Mouse (Mus musculus): Measurements from ENCODE around the gene Dclre1b. TPM values are rescaled to one million over a fixed set of nuclear protein-coding genes. Genes with fewer than 3 reads are reported as not detected.

Gene Dclre1b
- polyA plus RNA-seq, 1 experiment from 2014 or later, result 29.8 TPM

DNA sequence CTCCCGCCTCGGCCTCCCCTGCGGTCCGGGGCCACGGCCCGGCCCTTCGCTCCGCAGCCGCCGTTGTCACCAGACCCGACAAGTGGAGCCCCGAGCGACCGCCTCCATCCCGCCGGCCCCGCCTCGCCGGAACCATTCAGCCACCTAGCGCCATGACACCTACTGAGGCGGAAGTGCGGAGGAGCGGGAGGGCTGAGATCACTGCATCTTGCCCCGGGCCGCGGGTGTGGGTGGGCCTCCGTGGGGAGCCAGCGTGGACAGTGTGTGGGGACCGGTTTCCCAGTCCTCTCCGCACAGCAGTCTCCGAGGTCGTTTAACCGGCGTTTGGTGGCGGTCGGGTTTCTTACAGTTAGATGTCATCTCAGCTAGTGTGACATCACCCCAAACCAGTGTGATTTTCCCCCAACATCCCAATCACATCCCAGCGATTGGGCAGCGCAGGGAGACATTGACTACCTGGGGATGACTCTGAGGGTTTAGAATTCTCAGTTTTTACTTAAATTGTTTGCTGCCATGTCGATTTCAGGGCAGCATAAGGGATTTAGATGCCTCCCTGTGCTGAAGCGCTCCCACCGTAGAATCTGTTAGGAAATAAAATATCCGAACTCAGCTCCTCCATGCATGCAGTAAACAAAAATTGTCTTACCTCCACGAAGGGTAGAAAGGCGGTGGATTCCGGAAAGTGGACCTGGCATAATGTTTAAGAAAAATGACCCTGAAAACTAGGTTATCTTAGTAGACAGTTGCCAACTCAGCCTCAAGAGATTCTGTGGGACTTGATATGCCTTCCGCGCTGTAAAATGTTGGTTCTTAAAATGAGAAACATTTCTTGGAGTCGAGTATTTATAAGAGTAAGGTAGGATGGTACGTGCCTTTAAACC, 17.8 kb downstream of the Dclre1b start, which contains the start of gene Hipk1:
Gene Hipk1, minus strand, starts transcription at position 334 of the 881 bp plus-strand sequence.
- ATAC-seq (ENCODE audit: low FRiP score, low TSS enrichment), result peak; percentile 97
- 11% methylated on average over 40 of the region's 49 CpGs for WGBS
- peak within 1 kb of the TSS; percentile 59 for H3K4me3 ChIP-seq (ENCODE audit: low read length)

DNA sequence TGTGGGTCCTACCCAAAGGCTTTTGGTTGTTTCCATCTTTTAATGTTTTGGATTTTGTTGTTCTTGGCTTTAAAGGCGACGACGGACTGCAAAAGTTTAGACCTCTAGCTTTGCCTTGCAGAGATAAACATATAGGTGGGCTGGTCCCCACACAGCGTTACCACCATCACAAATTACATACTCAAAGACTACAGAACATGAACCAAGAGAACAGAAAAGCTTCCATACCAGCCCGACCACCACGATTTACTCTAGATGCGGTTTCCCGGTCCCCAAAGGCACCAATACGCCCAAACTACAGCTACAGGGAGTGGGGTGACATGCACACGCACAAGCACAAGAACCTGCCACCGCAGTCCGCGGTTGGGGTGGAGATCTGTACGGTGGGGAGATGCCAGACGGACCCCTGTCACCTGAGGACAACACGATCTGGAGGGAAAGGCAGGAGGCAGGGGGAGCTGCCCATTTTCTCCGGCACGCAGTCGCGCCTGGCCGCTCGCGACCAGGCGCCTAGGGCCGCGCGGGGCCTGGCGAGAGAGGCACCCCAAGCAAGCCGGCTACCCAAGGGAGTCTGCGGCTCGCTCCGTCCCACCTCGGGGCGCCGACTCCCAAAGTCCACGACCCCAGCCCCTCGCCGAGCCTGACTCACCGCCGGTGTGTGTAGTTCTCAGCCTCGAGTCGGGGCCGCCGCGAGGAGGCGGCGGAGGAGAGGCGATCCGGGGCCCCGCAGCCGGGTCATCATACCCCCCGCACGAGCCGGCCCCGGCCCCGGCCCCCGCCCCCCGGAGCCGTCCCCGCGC, 18.7 kb downstream of the Dclre1b start:
- peak overlapping the region; percentile 61 for H3K27ac ChIP-seq (ENCODE audit: low read length)
- ATAC-seq (ENCODE audit: low FRiP score, low TSS enrichment), result peak; percentile 87
- peaks cover 22% of the 10 kb centered on the region for H3K4me1 ChIP-seq (ENCODE audit: insufficient read depth, low read length)
- no peaks in the 10 kb centered on the region for H3K36me3 ChIP-seq (ENCODE audit: insufficient read depth, low read length)
- under 1% methylated on average over 48 of the region's 61 CpGs for WGBS
- H3K9ac ChIP-seq (replicated peaks; ENCODE audit: low read length), result peak overlapping the region; percentile 92
- H3K27me3 ChIP-seq (ENCODE audit: insufficient read depth, low read length), result no peaks in the 10 kb centered on the region
- H3K9me3 ChIP-seq (ENCODE audit: low read length), result no peaks in the 10 kb centered on the region
- H3K4me3 ChIP-seq (ENCODE audit: low read length), result peak overlapping the region; percentile 59
- peak overlapping the region; percentile 75 for H3K4me2 ChIP-seq (replicated peaks; ENCODE audit: low read depth, low read length)

More for the DNA sequence above, 17.8 kb downstream of the Dclre1b start, which contains the start of gene Hipk1:
- H3K9ac ChIP-seq (replicated peaks; ENCODE audit: low read length), result peak within 1 kb of the TSS; percentile 92
- H3K9me3 ChIP-seq (ENCODE audit: low read length), result no peaks in the 10 kb centered on the region
- peak within 1 kb of the TSS; percentile 61 for H3K27ac ChIP-seq (ENCODE audit: low read length)
- H3K36me3 ChIP-seq (ENCODE audit: insufficient read depth, low read length), result no peaks in the 10 kb centered on the region
- H3K4me2 ChIP-seq (replicated peaks; ENCODE audit: low read depth, low read length), result peak within 1 kb of the TSS; percentile 75
- peaks cover 22% of the 10 kb centered on the region for H3K4me1 ChIP-seq (ENCODE audit: insufficient read depth, low read length)
- no peaks in the 10 kb centered on the region for H3K27me3 ChIP-seq (ENCODE audit: insufficient read depth, low read length)

DNA sequence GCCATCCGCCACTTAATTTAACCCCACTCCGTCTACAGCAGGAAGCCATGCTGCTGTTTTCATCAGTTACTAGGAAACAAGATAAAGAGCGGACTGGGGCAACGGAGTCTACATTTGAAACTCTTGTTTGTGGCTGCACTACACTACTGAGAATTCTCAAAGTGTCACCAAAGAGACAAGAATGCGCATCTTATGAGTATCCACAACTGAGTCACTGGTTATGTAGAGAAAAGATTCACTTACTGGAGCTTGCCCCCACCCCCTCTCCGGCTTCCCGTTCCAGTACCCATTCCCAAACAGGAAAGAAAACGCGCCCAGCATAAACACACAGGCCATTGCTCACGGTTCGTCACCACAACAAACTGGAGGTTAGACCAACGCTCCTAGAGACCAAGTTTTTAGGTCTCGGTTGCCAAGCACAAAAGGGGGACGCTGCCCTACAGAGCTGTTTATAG, 19.3 kb downstream of the Dclre1b start:
- H3K27me3 ChIP-seq (ENCODE audit: insufficient read depth, low read length), result no peaks in the 10 kb centered on the region
- H3K4me3 ChIP-seq (ENCODE audit: low read length), result peak overlapping the region; percentile 59
- ATAC-seq (ENCODE audit: low FRiP score, low TSS enrichment), result no peak
- peak overlapping the region; percentile 92 for H3K9ac ChIP-seq (replicated peaks; ENCODE audit: low read length)
- H3K36me3 ChIP-seq (ENCODE audit: insufficient read depth, low read length), result no peaks in the 10 kb centered on the region
- 2% methylated on average over 14 of the region's 14 CpGs for WGBS
- peaks cover 25% of the 10 kb centered on the region for H3K4me1 ChIP-seq (ENCODE audit: insufficient read depth, low read length)
- H3K4me2 ChIP-seq (replicated peaks; ENCODE audit: low read depth, low read length), result peak overlapping the region; percentile 75
- H3K9me3 ChIP-seq (ENCODE audit: low read length), result no peaks in the 10 kb centered on the region
- peak overlapping the region; percentile 61 for H3K27ac ChIP-seq (ENCODE audit: low read length)

DNA sequence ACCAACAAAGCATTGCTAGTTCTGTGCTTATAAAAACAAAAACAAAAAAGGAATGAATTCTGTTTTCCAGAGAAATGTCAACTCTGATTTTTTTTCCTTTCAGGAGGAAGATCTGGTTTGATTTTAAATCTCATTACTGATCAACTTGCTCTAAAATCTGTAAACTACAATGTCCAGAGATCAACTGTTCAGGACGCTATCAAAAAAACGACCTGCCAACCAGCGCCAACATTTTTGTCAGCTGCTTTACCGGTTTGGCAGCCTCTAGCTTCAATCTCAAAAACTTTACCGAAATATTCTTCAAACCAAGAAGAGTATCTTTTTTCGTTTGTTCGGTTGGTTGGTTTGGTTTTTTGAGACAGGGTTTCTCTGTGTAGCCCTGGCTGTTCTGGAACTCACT, 20.1 kb downstream of the Dclre1b start:
- H3K27ac ChIP-seq (ENCODE audit: low read length), result no peak overlapping the region
- ATAC-seq (ENCODE audit: low FRiP score, low TSS enrichment), result no peak
- H3K9me3 ChIP-seq (ENCODE audit: low read length), result no peaks in the 10 kb centered on the region
- peak overlapping the region; percentile 75 for H3K4me2 ChIP-seq (replicated peaks; ENCODE audit: low read depth, low read length)
- H3K9ac ChIP-seq (replicated peaks; ENCODE audit: low read length), result no peak overlapping the region
- peak overlapping the region; percentile 59; the same call in 1 of the 2 replicates for H3K4me3 ChIP-seq (ENCODE audit: low read length)
- 77% methylated on average over 7 of the region's 7 CpGs for WGBS
- no peaks in the 10 kb centered on the region for H3K36me3 ChIP-seq (ENCODE audit: insufficient read depth, low read length)
- H3K4me1 ChIP-seq (ENCODE audit: insufficient read depth, low read length), result peaks cover 27% of the 10 kb centered on the region
- no peaks in the 10 kb centered on the region for H3K27me3 ChIP-seq (ENCODE audit: insufficient read depth, low read length)

DNA sequence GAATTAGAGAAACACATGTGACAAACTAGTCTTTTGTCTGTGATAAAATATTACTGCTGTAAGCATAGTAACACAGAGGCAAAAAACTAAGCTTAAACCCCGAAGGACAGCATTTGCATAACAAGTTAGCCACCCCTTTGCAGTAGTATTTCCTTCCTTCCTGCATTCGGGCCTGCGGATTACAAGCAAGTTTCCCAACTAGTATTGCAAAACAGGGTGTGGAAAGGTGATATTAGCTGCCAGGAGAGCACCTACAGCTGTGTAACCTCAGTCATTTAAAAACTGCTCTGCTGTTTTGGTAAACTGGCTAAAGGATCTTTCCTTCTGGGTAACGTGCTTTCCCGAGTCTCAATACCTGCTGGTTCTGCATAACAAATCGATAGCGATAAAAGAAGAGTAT, 22.0 kb downstream of the Dclre1b start:
- Histone ChIP-seq H3K9me3 (ENCODE audit: low read length) (no peaks in the 10 kb centered on the region), H3K9ac (replicated peaks; ENCODE audit: low read length) (no peak overlapping the region), H3K36me3 (ENCODE audit: insufficient read depth, low read length) (no peaks in the 10 kb centered on the region), H3K4me1 (ENCODE audit: insufficient read depth, low read length) (peaks cover 27% of the 10 kb centered on the region), H3K27me3 (ENCODE audit: insufficient read depth, low read length) (no peaks in the 10 kb centered on the region), H3K27ac (ENCODE audit: low read length) (no peak overlapping the region), H3K4me2 (replicated peaks; ENCODE audit: low read depth, low read length) (no peak overlapping the region), H3K4me3 (ENCODE audit: low read length) (no peak overlapping the region)
- WGBS, result 55% methylated on average over 7 of the region's 7 CpGs
- ATAC-seq (ENCODE audit: low FRiP score, low TSS enrichment), result no peak

DNA sequence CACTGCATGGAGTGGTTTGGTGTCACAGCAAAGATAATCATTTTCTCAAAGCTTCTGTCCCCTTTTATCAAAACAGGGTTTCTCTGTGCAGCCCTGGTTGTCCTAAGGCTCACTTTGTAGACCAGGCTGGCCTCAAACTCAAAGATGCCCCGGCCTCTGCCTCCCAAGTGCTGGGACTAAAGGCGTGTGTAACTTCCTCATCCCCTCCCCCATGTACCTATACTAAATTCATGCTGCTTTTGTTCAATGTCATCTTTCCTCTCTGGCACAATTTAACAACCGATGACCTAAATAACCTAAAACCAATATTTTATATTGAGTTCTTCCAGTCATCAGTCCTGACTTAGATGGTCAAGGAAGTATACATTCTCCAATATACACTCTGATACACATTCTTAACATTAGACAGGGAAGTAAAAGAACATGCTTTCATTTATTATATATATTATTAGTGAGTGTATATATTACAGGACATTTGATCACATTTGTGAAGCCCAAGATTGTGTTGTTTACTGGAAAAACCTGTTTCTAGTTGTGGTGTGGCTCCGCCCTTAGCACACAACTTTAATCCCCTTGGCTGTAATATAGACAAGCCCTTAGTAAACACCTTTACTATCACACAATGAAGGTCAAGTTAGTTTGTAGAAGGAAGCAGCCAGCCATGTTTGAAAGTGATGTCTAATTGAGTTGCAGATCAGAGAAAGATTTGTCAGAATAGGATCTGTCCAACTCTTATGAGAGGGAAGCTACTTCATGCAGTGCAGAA, 26.2 kb downstream of the Dclre1b start:
- H3K9ac ChIP-seq (replicated peaks; ENCODE audit: low read length), result no peak overlapping the region
- no peak overlapping the region for H3K4me3 ChIP-seq (ENCODE audit: low read length)
- no peaks in the 10 kb centered on the region for H3K27me3 ChIP-seq (ENCODE audit: insufficient read depth, low read length)
- no peaks in the 10 kb centered on the region for H3K9me3 ChIP-seq (ENCODE audit: low read length)
- no peak overlapping the region for H3K27ac ChIP-seq (ENCODE audit: low read length)
- H3K4me2 ChIP-seq (replicated peaks; ENCODE audit: low read depth, low read length), result no peak overlapping the region
- ATAC-seq (ENCODE audit: low FRiP score, low TSS enrichment), result no peak
- 83% methylated on average over 4 of the region's 4 CpGs for WGBS
- 0 out of 2 replicates have a peak, but pooled peaks cover 3% of the 10 kb centered on the region for H3K36me3 ChIP-seq (ENCODE audit: insufficient read depth, low read length)
- H3K4me1 ChIP-seq (ENCODE audit: insufficient read depth, low read length), result 0 out of 2 replicates have a peak, but pooled peaks cover 6% of the 10 kb centered on the region

DNA sequence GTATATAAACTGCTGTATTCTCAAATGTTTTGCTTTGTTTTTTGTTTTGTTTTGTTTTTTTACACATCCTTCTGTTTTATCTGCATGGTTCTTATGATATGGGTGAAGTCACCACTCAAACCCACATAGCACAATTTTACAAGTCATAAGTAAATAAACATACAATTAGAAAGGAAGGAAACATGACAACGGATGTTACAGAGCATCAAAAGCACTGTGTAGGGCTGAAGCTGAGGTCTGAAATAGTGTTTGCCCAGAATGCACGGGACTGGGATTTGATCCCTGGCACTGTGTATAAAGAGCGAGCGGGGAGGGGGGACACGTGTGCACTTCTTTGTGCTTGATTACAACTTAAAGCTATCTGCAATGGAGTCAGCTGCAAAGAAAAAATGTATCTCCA, 28.5 kb downstream of the Dclre1b start:
- Histone ChIP-seq H3K4me1 (ENCODE audit: insufficient read depth, low read length) (0 out of 2 replicates have a peak, but pooled peaks cover 6% of the 10 kb centered on the region), H3K4me3 (ENCODE audit: low read length) (no peak overlapping the region), H3K9me3 (ENCODE audit: low read length) (no peaks in the 10 kb centered on the region), H3K9ac (replicated peaks; ENCODE audit: low read length) (no peak overlapping the region), H3K36me3 (ENCODE audit: insufficient read depth, low read length) (peaks cover 14% of the 10 kb centered on the region; the same call in 1 of the 2 replicates), H3K27me3 (ENCODE audit: insufficient read depth, low read length) (no peaks in the 10 kb centered on the region), H3K4me2 (replicated peaks; ENCODE audit: low read depth, low read length) (no peak overlapping the region), H3K27ac (ENCODE audit: low read length) (no peak overlapping the region)
- 83% methylated on average over 5 of the region's 5 CpGs for WGBS
- ATAC-seq (ENCODE audit: low FRiP score, low TSS enrichment), result no peak

DNA sequence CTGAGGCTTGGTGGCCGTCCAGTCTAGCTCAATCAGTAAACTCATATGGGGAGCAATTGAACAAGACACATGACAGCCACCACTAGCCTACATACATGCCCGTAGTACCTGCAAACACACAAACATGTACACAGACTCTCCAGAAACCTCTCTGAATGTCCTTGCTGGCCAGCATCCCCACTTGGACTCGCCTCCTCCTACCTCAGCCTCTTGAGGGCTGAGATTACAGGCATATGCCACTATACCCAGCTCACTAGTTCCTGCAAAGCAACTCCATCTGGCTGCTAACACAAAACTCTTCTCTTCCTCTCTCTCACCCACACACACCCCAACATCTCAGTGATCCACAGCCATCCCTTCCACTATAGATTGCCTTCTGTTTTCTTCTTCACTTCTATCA, 29.0 kb downstream of the Dclre1b start:
- H3K4me1 ChIP-seq (ENCODE audit: insufficient read depth, low read length), result 0 out of 2 replicates have a peak, but pooled peaks cover 4% of the 10 kb centered on the region
- no peak overlapping the region for H3K4me3 ChIP-seq (ENCODE audit: low read length)
- H3K9ac ChIP-seq (replicated peaks; ENCODE audit: low read length), result no peak overlapping the region
- no peak overlapping the region for H3K27ac ChIP-seq (ENCODE audit: low read length)
- no peaks in the 10 kb centered on the region for H3K27me3 ChIP-seq (ENCODE audit: insufficient read depth, low read length)
- H3K9me3 ChIP-seq (ENCODE audit: low read length), result no peaks in the 10 kb centered on the region
- ATAC-seq (ENCODE audit: low FRiP score, low TSS enrichment), result no peak
- H3K4me2 ChIP-seq (replicated peaks; ENCODE audit: low read depth, low read length), result no peak overlapping the region
- WGBS, result 96% methylated on average over 3 of the region's 3 CpGs
- H3K36me3 ChIP-seq (ENCODE audit: insufficient read depth, low read length), result peaks cover 14% of the 10 kb centered on the region; the same call in 1 of the 2 replicates

DNA sequence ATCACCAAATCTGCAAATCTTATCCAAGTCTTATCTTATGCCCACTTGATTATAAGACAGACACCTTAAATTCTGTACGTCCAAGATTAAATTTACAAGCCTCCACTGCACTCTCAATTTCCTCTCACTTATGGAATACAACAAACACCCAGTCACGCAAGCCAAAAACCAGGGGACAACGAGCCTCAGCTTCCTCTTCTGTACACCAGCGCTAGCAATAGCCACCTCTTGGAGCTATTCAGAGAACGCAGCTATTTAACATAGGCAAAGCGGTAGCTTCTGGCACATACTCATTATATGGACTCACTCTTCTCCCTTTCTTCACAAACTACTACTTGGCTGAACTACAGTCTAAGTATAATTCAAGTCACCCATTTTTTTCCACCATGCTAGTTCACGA, 30.1 kb downstream of the Dclre1b start:
- no peak overlapping the region for H3K27ac ChIP-seq (ENCODE audit: low read length)
- no peak overlapping the region for H3K9ac ChIP-seq (replicated peaks; ENCODE audit: low read length)
- no peaks in the 10 kb centered on the region for H3K4me1 ChIP-seq (ENCODE audit: insufficient read depth, low read length)
- H3K36me3 ChIP-seq (ENCODE audit: insufficient read depth, low read length), result peaks cover 14% of the 10 kb centered on the region; the same call in 1 of the 2 replicates
- H3K27me3 ChIP-seq (ENCODE audit: insufficient read depth, low read length), result no peaks in the 10 kb centered on the region
- H3K4me3 ChIP-seq (ENCODE audit: low read length), result no peak overlapping the region
- H3K9me3 ChIP-seq (ENCODE audit: low read length), result no peaks in the 10 kb centered on the region
- H3K4me2 ChIP-seq (replicated peaks; ENCODE audit: low read depth, low read length), result no peak overlapping the region
- ATAC-seq (ENCODE audit: low FRiP score, low TSS enrichment), result no peak
- 88% methylated on average over 7 of the region's 7 CpGs for WGBS

Measured in kidney, embryonic 16.5 days (tissue).